Mouse (Mus musculus) spleen, adult 12 weeks (tissue): ENCODE data around the gene Mup6.
"Not testable (repeated sequence)": the region's sequence is repeated elsewhere in the genome, so short reads cannot be mapped to it uniquely, and the experiment has no call there.

Experiments
- DNase-seq: peaks from one replicate; pipeline ENCODE4 v3.0.0; 2022; ENCODE audit warnings: low spot score

The Mup6 gene

DNA sequence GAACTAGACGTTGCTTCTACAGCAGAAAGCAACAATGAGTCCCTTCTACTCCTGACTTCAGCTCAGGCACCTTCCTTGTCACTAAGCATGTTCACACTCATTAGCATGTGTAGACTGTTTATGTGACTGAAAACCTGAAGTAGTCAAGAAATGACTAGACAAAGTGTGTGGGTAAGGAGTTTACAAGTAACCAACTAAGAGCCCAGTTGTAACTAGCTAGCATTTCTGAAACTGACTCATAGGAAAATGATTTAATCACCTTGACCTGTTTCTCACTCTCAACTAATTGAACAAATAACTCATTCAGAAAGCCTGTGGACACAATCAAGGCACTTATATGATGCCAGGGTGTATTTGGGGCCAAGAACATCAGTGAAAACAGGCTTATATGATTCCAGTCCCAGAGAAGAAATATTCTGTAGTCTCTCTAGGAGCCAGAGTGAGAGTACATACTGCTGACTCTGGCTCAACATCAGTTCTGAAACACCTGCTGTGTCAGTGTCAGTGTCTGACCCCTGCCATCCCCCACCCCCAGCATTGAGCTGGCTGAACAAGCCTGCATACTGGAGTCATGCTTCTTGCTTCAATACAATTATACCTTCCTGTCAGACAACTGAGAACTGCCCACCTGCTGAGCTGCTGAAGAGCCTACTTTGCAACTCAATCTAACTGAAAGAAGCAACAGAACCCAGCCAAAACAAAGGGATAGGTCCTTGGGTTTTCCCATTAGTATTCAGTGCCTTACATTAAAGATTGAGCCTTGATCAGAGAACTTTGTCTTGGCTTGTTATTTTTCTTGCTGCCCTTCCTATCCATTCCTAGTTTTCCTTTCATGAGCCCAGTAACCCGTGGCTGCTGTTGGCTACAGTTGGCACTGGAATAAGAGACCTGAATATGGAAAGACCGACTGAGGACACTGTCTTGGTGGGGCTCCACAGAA, at the start of gene Mup6:
TSS of gene Mup6 (plus strand) at position 890 of the 940 bp plus-strand sequence.
- no peak for DNase-seq

DNA sequence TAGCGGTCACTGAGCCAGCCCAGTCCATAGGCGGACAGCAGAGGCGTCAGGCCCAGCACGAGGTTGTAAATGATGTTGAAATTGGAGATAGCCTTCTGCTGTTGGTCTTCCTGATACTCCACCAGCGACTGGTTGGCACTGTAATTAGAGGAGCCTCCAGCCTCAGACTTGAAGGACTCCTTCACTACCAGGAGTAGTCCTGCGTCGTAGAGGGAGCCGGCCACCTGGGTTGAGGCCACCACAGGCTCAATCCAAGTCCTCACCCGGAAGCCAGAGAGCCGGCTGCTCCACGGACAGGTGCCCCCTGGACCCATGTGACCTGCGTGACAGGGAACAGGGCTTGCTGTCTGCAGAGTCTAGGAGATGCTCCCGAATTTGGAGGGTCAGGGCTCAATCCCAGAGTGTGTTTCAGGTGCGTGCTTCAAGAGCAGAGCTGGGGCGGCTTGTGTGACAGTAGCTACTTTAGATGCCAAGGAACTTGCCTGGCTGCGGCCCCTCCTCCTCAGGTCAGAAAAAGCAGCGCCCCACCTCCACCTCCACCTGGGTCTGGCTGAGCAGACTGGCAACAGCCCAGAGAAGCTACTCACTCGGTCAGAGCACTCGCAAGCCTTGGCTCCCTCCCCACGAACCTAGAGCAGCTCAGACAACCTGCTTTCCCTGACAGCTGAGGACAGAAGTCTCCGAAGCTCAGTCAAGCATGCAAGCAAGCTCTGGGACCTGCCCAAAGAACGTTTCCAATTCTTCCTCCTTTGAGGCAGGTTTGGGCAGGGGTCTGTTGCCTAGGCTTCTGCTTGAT, 49.3 kb upstream of the Mup6 start, which contains the start of gene Slc46a2:
TSS of gene Slc46a2 (minus strand) at position 449 of the 796 bp plus-strand sequence.
- DNase-seq = no peak

DNA sequence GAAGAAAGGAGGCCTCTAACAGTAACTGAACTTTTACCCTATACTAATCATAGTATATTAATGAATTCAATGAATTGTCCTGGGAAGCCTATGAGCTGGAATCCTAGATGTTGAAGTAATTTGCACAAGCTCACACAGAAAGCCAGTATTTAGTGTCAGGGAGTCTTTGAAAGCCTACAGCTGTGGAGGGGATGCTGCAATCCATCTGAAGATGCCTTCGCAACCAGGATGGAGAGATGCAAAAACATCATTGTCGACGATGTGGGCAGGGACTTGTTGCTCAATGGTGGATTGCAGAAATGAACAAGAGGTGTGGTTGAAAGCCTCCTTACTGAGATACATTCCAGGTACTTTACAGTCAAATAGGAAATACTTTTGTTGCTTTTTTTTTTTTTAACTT, 46.1 kb upstream of the Mup6 start:
- DNase-seq = no peak

DNA sequence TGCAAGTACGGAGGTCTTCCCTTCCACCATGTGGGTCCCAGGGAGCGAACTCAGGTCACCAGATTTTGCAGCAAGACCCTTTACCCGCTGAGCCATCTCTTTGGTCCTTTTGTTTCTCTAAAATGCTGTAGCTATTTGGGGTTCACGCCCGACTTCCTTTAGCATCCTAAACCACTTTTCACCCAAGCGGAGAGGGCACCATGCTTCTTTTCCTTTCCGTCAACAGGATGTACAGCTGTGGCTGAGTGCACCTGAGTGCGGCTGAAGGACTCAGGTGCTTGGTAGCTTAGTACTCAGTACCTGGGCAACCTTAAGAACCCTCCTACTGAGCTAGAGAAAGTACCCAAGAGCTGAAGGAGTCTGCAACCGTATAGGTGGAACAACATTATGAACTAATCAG, 39.0 kb upstream of the Mup6 start:
- DNase-seq = no peak

DNA sequence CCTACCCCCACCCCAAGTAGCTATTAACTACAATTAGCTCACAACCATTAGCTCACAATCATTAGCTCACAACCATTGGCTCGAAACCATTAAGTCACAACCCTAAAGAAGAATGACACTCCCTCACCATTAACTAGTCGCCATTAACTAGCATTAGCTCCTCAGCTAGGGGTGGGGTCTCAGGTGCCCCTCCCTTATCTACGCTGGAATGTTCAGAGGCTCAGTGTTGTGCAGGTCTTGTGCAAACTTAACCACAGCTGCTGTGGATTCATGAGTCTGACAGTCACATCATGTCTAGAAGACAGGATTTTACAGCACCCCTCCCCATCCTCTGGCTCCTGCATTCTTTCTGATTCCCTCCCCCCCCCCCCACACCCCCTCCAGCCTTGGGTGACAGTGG, 36.4 kb upstream of the Mup6 start:
- DNase-seq = no peak

DNA sequence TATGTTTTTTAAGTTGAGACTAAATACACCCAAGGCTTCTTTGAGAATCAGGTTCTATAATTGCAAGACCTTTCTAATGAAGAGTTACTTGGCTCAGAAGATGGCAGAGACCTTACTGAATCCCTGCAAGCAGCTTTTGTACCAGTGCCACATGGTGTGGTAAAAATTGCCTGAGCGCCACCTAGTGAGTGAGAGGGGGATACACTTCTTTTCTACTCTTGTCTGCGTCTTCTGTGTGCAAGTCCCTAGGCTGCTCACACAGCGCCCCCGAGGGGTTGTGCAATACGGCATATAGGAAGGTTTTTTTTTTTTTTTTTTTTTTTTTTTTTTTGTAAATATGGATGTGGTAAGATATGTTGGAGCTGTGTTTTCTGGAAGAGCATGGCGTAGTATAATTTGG, 35.7 kb upstream of the Mup6 start:
- DNase-seq = peak; percentile 39

DNA sequence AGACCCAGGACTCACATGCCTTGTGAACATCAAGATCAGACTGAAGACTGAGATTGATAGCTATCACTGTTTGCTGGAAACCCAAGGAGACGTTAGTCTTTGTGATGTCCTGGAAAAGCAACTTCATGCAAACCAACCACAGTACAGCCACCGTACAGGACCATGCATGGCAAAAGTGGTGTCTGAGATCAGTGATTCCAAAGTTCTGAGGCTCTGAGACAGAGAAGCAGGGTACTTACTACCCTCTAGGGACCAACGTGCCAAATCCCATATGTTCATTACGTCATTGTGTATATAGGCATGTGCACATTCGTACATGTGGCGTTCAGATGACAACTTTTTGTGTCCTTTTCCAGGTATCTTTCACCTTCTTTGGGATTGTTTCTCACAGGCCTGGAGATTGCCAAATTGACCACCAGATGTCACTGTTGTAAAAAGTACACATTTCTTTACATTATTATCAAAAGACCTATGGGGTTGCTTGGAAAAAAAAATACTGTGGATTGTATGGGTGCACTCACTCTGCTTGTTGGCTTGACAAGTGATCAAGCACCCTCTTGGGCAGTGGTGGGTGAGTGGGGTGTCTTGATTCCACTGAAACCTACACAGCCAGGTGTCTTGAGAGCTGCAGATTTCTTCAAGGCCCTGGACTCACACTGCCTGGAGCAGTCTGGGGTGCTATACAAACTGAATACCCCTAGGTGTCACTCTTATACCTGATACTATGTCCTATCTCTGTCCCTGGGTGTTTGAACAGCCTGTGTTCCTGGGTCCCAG, 31.4 kb upstream of the Mup6 start:
- no peak for DNase-seq

DNA sequence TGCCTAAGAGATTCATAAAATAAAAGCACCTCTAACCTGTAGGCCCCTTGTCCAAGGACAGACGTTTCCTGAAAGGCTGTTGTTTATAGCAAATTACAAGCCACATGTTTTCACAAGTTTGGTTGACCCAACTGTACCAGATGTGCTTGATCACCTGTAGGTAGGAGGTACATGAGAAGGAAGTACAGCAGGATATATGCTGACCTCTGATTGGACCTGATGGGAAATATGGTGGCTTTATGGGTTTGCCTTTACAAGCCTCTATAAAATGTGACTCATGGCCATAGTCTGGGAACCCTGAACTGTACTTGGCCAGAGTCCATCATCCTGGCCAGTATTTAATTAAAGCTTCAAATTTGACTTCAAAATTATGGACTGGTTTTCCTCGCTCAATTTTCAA, 26.6 kb upstream of the Mup6 start:
- no peak for DNase-seq

DNA sequence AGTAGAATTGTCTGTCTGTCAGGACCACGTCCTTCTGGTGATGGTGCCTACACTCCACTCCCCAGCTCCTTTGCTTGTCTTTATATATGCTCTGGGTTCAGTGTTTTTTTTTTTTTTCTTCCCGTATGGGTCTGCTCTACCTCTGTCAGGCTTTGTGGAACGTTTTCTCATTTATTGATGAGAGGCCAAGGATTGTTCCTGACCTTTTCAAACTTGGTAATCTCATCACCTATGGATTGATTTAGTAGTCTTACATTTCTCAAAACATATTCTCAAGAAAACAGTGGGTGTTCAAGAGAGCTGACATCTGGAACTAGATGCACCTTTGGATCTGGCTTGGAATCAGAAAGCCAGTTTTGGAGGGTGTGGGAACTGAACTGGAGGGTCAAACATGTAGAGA, 3.5 kb upstream of the Mup6 start, which contains the start of gene Mup4:
TSS of gene Mup4 (minus strand) at position 101 of the 400 bp plus-strand sequence.
- DNase-seq = no peak

DNA sequence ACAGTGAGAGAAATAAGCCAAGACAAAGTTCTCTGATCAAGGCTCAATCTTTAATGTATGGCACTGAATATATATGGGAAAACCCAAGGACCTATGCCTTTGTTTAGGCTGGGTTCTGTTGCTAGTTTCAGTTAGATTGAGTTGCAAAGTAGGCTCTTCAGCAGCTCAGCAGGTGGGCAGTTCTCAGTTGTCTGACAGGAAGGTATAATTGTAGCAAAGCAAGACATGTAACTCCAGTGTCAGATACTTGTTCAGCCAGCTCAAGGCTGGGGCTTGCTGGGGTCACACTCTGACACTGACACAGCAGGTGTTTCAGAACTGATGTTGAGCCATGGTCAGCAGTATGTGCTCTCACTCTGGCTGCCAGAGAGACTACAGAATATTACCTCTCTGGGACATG, 33.8 kb downstream of the Mup6 start:
- not testable (repeated sequence) for DNase-seq

DNA sequence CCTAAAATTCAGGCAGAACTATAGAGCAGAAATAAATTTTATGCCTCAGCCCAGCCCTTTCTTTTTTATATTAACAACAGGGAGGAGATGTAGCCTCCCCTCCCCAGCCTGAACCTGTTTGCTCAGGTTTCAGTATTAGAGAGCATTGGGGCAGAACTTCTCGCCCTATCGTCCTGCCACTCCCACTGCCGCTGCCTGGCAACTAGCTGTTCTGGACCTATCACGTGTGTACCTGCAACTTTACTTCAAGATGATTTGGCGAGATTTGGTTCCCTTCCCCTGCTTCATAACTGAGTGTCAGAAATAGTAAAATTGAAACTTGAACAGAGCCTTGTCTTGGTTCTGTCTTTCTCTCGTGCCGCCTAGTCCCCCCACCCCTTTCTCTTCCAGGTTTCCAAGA, 56.0 kb downstream of the Mup6 start:
- DNase-seq = not testable (repeated sequence)

DNA sequence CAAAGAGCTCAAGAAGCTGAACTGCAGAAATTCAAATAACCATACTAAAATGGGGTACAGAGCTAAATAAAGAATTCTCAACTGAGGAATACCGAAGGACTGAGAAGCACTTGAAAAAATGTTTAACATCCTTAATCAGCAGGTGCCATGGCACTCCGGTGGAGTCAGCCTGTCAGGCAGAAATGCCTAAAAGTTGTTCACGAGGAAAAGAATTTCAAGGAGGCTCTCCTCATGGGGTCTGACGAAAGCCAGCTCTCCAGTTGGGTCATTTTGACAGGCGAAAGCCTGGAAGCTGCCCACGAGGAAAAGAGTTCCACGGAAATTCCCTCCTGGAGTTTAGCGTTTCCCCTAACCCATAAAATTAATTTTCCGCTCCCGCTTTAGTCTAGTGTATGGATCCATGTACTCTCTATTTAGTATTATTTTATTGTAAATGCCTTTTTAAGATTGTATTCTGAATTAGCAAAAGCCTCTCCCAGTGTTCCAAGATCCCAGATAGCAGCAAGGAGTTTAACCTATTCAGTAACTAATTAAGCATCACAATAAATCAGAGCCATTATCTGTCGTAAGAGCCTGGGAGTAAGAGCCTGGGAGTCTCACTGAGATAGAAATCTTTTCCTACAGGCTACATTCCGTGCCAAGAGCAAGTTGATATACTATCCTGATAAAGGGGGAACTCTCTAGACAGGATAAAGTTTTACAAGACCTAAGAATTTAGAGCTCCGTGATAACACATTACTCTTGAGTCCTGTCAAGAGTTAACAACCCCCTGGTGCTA, 65.4 kb downstream of the Mup6 start:
- DNase-seq = not testable (repeated sequence)
